ENCODE assay signal across 8 mouse cellular contexts in the genomic region with DNA sequence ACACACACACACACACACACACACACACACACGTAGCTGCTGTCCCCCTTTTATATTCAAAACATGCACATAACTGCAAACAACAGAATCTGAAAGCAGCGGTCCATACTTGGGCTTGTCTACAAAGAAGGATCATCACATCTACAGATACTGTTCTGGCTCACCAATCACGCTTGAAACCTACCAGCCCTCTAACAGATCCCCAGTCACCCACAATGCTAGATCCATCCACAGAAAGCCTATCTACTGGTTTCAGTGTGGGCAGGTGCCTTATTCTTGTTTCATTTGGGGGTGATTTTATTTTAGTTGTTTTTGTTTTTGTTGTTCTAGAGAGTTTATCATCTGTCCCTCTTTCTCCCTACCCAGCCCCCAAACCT. TPM values are rescaled to one million over a fixed set of nuclear protein-coding genes. Genes with fewer than 3 reads are reported as not detected.
DNase-seq lines count a peak whose midpoint lies in the region; ATAC-seq and TF ChIP-seq lines count a peak whose summit lies in the region.

No protein-coding gene starts in this region.

- peaks cover 46% of the 10 kb centered on the region for H3K4me1 ChIP-seq in megakaryocyte, embryonic 14.5 days
- H3K4me1 ChIP-seq in limb, embryonic 10.5 days: peaks cover 11% of the 10 kb centered on the region
- no peaks in the 10 kb centered on the region for H3K4me1 ChIP-seq in olfactory bulb, adult 2 months (ENCODE audit: control insufficient read depth, insufficient read depth, low read length)
- no peaks in the 10 kb centered on the region for H3K4me1 ChIP-seq in thymus, adult 2 months (replicated peaks; ENCODE audit: control insufficient read depth, insufficient read depth, low read length)

- peak overlapping the region; percentile 81; the same call in 1 of the 2 replicates for H3K27ac ChIP-seq in limb, embryonic 10.5 days
- H3K27ac ChIP-seq in olfactory bulb, adult 2 months (ENCODE audit: insufficient read depth, low read depth, low read length): peak overlapping the region; percentile 73
- H3K27ac ChIP-seq in thymus, adult 2 months (ENCODE audit: control insufficient read depth, insufficient read depth, low read length): no peak overlapping the region

- WGBS in limb, embryonic 10.5 days: 56% methylated on average over 3 of the region's 3 CpGs
- WGBS in olfactory bulb, adult 2 months: 28% methylated on average over 3 of the region's 3 CpGs
- 84% methylated on average over 3 of the region's 3 CpGs for WGBS in thymus, adult 2 months

- TF ChIP-seq POLR2A in olfactory bulb, adult 2 months (IDR thresholded peaks at IDR 0.05; ENCODE audit: insufficient read depth, low read depth, low read length): no peak
- TF ChIP-seq POLR2A in thymus, adult 2 months (IDR thresholded peaks at IDR 0.05; ENCODE audit: control insufficient read depth, extremely low read depth, insufficient read depth, low read length, poor library complexity): no peak

- H3K27me3 ChIP-seq in megakaryocyte, embryonic 14.5 days (replicated peaks): peaks cover 2% of the 10 kb centered on the region
- H3K27me3 ChIP-seq in limb, embryonic 10.5 days (ENCODE audit: low read depth, poor library complexity, severe bottlenecking): no peaks in the 10 kb centered on the region; the same call in 1 of the 2 replicates
- 0 out of 2 replicates have a peak, but pooled peaks cover 3% of the 10 kb centered on the region for H3K27me3 ChIP-seq in thymus, adult 2 months (ENCODE audit: control insufficient read depth, insufficient read depth, low read length)

- DNase-seq in frontal cortex, postnatal 10 days (ENCODE audit: low spot score in 2 of 2): no peak
- DNase-seq in limb, embryonic 10.5 days (ENCODE audit: low spot score): no peak
- DNase-seq in right cerebral cortex, postnatal 25 days: no peak
- DNase-seq in thymus, adult 2 months: no peak

- peak; percentile 70 for ATAC-seq in frontal cortex, adult (ENCODE audit: low TSS enrichment)
- ATAC-seq in megakaryocyte, adult 5-6 weeks (ENCODE audit: poor library complexity, severe bottlenecking): no peak

- TF ChIP-seq CTCF in olfactory bulb, adult 2 months (IDR thresholded peaks at IDR 0.05; ENCODE audit: insufficient read depth, low read depth, low read length): no peak
- no peak for TF ChIP-seq CTCF in thymus, adult 2 months (IDR thresholded peaks at IDR 0.05; ENCODE audit: borderline replicate concordance, control insufficient read depth, extremely low read depth, insufficient read depth, low read length, poor library complexity)

- peak overlapping the region; percentile 92 for H3K4me3 ChIP-seq in megakaryocyte, embryonic 14.5 days (replicated peaks)
- H3K4me3 ChIP-seq in limb, embryonic 10.5 days: peak overlapping the region; percentile 66
- H3K4me3 ChIP-seq in olfactory bulb, adult 2 months (ENCODE audit: insufficient read depth, low read depth, low read length): peak overlapping the region; percentile 94
- no peak overlapping the region for H3K4me3 ChIP-seq in thymus, adult 2 months (ENCODE audit: control insufficient read depth, insufficient read depth, low read length)

- no peaks in the 10 kb centered on the region for H3K36me3 ChIP-seq in megakaryocyte, embryonic 14.5 days (replicated peaks; ENCODE audit: low read length)
- H3K36me3 ChIP-seq in limb, embryonic 10.5 days: no peaks in the 10 kb centered on the region
- H3K36me3 ChIP-seq in thymus, adult 2 months (ENCODE audit: control insufficient read depth, insufficient read depth, low read length): no peaks in the 10 kb centered on the region

- no peaks in the 10 kb centered on the region for H3K9me3 ChIP-seq in megakaryocyte, embryonic 14.5 days
- no peaks in the 10 kb centered on the region for H3K9me3 ChIP-seq in limb, embryonic 10.5 days (replicated peaks)

RNA-seq across cellular contexts. Expression of a gene that starts 0.2 kb away (rescaled TPM):
- 0.43 TPM in 1 of 2 replicates, not detected in the other for polyA plus RNA-seq in megakaryocyte, embryonic 14.5 days (2012; ENCODE audit: insufficient read depth, low replicate concordance)
- total RNA-seq in megakaryocyte, adult 5-6 weeks (2015): not detected in 2 replicates
- total RNA-seq in megakaryocyte, adult 5-6 weeks (2017): not detected in 2 replicates
- 2.7 and 5.2 TPM in 2 replicates for polyA plus RNA-seq in limb, embryonic 10.5 days (2016; fragmentation: Nextera tagmentation; extraction: Ambion mirVana)
- 782 TPM in 1 of 2 replicates, not detected in the other for polyA plus RNA-seq in olfactory bulb, adult 2 months (2012; ENCODE audit: insufficient read depth, insufficient read length, low replicate concordance, missing spikeins)
- 0.17 and 0.38 TPM in 2 replicates for polyA plus RNA-seq in thymus, adult 2 months (2012; rRNA removed)

RNA-seq across cellular contexts. Expression of a gene that starts 0.5 kb away (rescaled TPM):
- polyA plus RNA-seq in megakaryocyte, embryonic 14.5 days (2012; ENCODE audit: insufficient read depth, low replicate concordance): 0.76 TPM in 1 of 2 replicates, not detected in the other
- not detected in 2 replicates for total RNA-seq in megakaryocyte, adult 5-6 weeks (2015)
- total RNA-seq in megakaryocyte, adult 5-6 weeks (2017): 0.22 TPM in 1 of 2 replicates, not detected in the other
- polyA plus RNA-seq in limb, embryonic 10.5 days (2016; fragmentation: Nextera tagmentation; extraction: Ambion mirVana): 0.20 TPM in 1 of 2 replicates, not detected in the other
- not detected in 2 replicates for polyA plus RNA-seq in olfactory bulb, adult 2 months (2012; ENCODE audit: insufficient read depth, insufficient read length, low replicate concordance, missing spikeins)
- not detected in 2 replicates for polyA plus RNA-seq in thymus, adult 2 months (2012; rRNA removed)
